Mouse (Mus musculus) small intestine, adult 2 months (tissue): ENCODE measurements around the gene Cfl1.

Source experiments
- CTCF ChIP-seq: fragments of 200-500 bp; IDR thresholded peaks from 2 replicates; pipeline ENCODE4 v1.5.1; 2012; ENCODE audit warnings: low read depth, mild to moderate bottlenecking, control low read depth, inconsistent platforms, low read length, moderate library complexity, mixed read lengths; ENCODE audit not compliant: insufficient replicate concordance, insufficient read length; ENCODE audit errors: extremely low read depth
- POLR2A ChIP-seq: fragments of 200-500 bp; IDR thresholded peaks from 2 replicates; pipeline ENCODE4 v1.6.1; 2012; ENCODE audit warnings: low read depth, mild to moderate bottlenecking, control low read depth, inconsistent platforms, low read length, moderate library complexity

DNA sequence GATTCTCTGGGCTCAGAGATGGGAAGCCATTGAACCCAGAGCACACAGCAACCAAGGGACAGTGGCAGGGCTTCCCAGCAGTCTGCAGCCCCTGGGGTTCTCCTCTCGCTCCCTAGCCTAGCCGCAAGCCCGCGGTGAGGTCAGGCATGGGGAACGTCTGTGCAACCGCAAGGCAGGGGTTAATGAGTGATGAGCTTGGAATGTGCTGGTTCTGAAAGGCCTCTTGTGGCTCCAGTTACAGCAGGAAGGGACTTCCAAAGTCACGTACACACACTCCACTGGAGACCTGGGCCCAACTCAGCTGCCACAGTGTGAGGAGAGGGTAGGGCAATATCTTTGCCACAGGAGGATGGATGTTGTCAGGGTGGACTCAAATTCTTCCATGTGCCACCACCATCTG, 45.3 kb upstream of the Cfl1 start:
- no peak for TF ChIP-seq CTCF
- TF ChIP-seq POLR2A: no peak
